Mouse (Mus musculus) MEL (cell line): ENCODE results near the gene Siah1a. TPM values are rescaled to one million over a fixed set of nuclear protein-coding genes. Genes with fewer than 3 reads are reported as not detected.

ENCODE experiments used
- DNase-seq: peaks from one replicate; pipeline ENCODE4 v3.0.0; 2011; ENCODE audit warnings: low read depth, low spot score
- H3K27ac ChIP-seq: 2 replicates; pipeline ENCODE4 v1.5.1; 2012; ENCODE audit warnings: low read depth, mild to moderate bottlenecking, control low read depth, low read length, moderate library complexity; ENCODE audit not compliant: control insufficient read depth
- H3K27me3 ChIP-seq, 2 experiments: fragments of 150-350 bp in 1 of 2; sonication (generic) in 1 of 2; 2 replicates each; pipeline ENCODE4 v1.6.1; 2012; ENCODE audit warnings: low read length in 2 of 2, mild to moderate bottlenecking in 2 of 2, improper control_type of control experiment in 1 of 2, moderate library complexity in 1 of 2; ENCODE audit not compliant: insufficient read depth in 2 of 2, control insufficient read depth in 1 of 2
- H3K36me3 ChIP-seq, 2 experiments: 2 replicates each; pipeline ENCODE4 v1.6.1; 2012 to 2014; ENCODE audit warnings: low read length in 2 of 2, improper control_type of control experiment in 1 of 2, inconsistent platforms in 1 of 2, mild to moderate bottlenecking in 1 of 2; ENCODE audit not compliant: insufficient read depth in 2 of 2, control insufficient read depth in 1 of 2
- H3K4me1 ChIP-seq, 2 experiments: fragments of 150-350 bp in 1 of 2; sonication (generic) in 1 of 2; 2 replicates each; pipeline ENCODE4 v1.6.1; 2012; ENCODE audit warnings: low read length in 2 of 2, improper control_type of control experiment in 1 of 2, mild to moderate bottlenecking in 1 of 2; ENCODE audit not compliant: insufficient read depth in 2 of 2, control insufficient read depth in 1 of 2
- H3K4me3 ChIP-seq, 2 experiments: fragments of 150-350 bp in 1 of 2; sonication (generic) in 1 of 2; 2 replicates each; pipeline ENCODE4 v1.5.1; 2012; ENCODE audit warnings: low read depth in 2 of 2, low read length in 2 of 2, mild to moderate bottlenecking in 2 of 2, moderate library complexity in 2 of 2, control low read depth in 1 of 2, improper control_type of control experiment in 1 of 2; ENCODE audit not compliant: control insufficient read depth in 1 of 2, insufficient read depth in 1 of 2
- H3K79me2 ChIP-seq: 2 replicates; pipeline ENCODE4 v1.6.1; 2012; ENCODE audit warnings: mild to moderate bottlenecking, low read length, moderate library complexity; ENCODE audit not compliant: control insufficient read depth, poor library complexity, insufficient read depth
- H3K9ac ChIP-seq: 2 replicates; pipeline ENCODE4 v1.6.1; 2012; ENCODE audit warnings: low read depth, mild to moderate bottlenecking, control low read depth, low read length, moderate library complexity; ENCODE audit not compliant: control insufficient read depth, poor library complexity, severe bottlenecking
- H3K9me3 ChIP-seq: fragments of 150-350 bp; sonication (generic); replicated peaks from 2 replicates; pipeline ENCODE4 v1.6.1; 2012; ENCODE audit warnings: mild to moderate bottlenecking, low read length, improper control_type of control experiment, moderate library complexity; ENCODE audit not compliant: insufficient read depth
- BHLHE40 ChIP-seq: IDR thresholded peaks from 2 replicates; pipeline ENCODE4 v1.6.1; 2012; ENCODE audit warnings: low read depth, mild to moderate bottlenecking, inconsistent platforms, low read length, improper control_type of control experiment, borderline replicate concordance
- CHD1 ChIP-seq: IDR thresholded peaks from 2 replicates; pipeline ENCODE4 v1.6.1; 2012; ENCODE audit warnings: low read depth, mild to moderate bottlenecking, inconsistent platforms, low read length, improper control_type of control experiment
- CTCF ChIP-seq, 3 experiments: IDR thresholded peaks in 2 of 3; conservative IDR thresholded peaks in 1 of 3; 2 replicates each; pipeline ENCODE4 v1.5.1; 2011 to 2012; ENCODE audit warnings: low read length in 3 of 3, low read depth in 2 of 3, mild to moderate bottlenecking in 2 of 3, improper control_type of control experiment in 1 of 3, inconsistent platforms in 1 of 3, mixed read lengths in 1 of 3, moderate library complexity in 1 of 3; ENCODE audit not compliant: control insufficient read depth in 1 of 3, insufficient read depth in 1 of 3, poor library complexity in 1 of 3, severe bottlenecking in 1 of 3
- E2F4 ChIP-seq: IDR thresholded peaks from 2 replicates; pipeline ENCODE4 v1.6.1; 2011; ENCODE audit warnings: low read depth, low read length, improper control_type of control experiment, borderline replicate concordance
- ELF1 ChIP-seq: IDR thresholded peaks from 2 replicates; pipeline ENCODE4 v1.6.1; 2014; ENCODE audit warnings: low read depth, mild to moderate bottlenecking, inconsistent platforms, low read length, improper control_type of control experiment, moderate library complexity
- EP300 ChIP-seq, 2 experiments: IDR thresholded peaks; 2 replicates each; pipeline ENCODE4 v1.6.1; 2011; ENCODE audit warnings: improper control_type of control experiment in 2 of 2, low read length in 2 of 2, low read depth in 1 of 2, mild to moderate bottlenecking in 1 of 2
- GABPA ChIP-seq: IDR thresholded peaks from 2 replicates; pipeline ENCODE4 v1.6.1; 2012; ENCODE audit warnings: low read depth, mild to moderate bottlenecking, inconsistent platforms, low read length, improper control_type of control experiment, moderate library complexity
- GATA1 ChIP-seq: IDR thresholded peaks from 2 replicates; pipeline ENCODE4 v1.6.1; 2011; ENCODE audit warnings: low read depth, low read length, improper control_type of control experiment
- HCFC1 ChIP-seq: IDR thresholded peaks from 2 replicates; pipeline ENCODE4 v1.6.1; 2012; ENCODE audit warnings: low read depth, mild to moderate bottlenecking, inconsistent platforms, low read length, improper control_type of control experiment, moderate library complexity
- KAT2A ChIP-seq: conservative IDR thresholded peaks from 2 replicates; pipeline ENCODE4 v1.6.1; 2012; ENCODE audit warnings: low read depth, low read length, improper control_type of control experiment, inconsistent platforms
- MAFK ChIP-seq: IDR thresholded peaks from 2 replicates; pipeline ENCODE4 v1.6.1; 2011; ENCODE audit warnings: low read depth, mild to moderate bottlenecking, low read length, improper control_type of control experiment, borderline replicate concordance
- MEF2A ChIP-seq: IDR thresholded peaks from 2 replicates; pipeline ENCODE4 v1.6.1; 2014; ENCODE audit warnings: low read depth, mild to moderate bottlenecking, inconsistent platforms, low read length, improper control_type of control experiment; ENCODE audit not compliant: poor library complexity, insufficient replicate concordance, severe bottlenecking; ENCODE audit errors: extremely low read depth
- MXI1 ChIP-seq: IDR thresholded peaks from 2 replicates; pipeline ENCODE4 v1.6.1; 2011; ENCODE audit warnings: mild to moderate bottlenecking, low read depth, low read length, improper control_type of control experiment
- MYC ChIP-seq: IDR thresholded peaks from 2 replicates; pipeline ENCODE4 v1.6.1; 2011; ENCODE audit warnings: low read depth, mild to moderate bottlenecking, low read length, improper control_type of control experiment, moderate library complexity
- NELFE ChIP-seq: IDR thresholded peaks from 2 replicates; pipeline ENCODE4 v1.6.1; 2011; ENCODE audit warnings: low read depth, low read length, improper control_type of control experiment
- NRF1 ChIP-seq: IDR thresholded peaks from 2 replicates; pipeline ENCODE4 v1.6.1; 2014; ENCODE audit warnings: low read depth, mild to moderate bottlenecking, inconsistent platforms, low read length, improper control_type of control experiment, moderate library complexity; ENCODE audit not compliant: poor library complexity, insufficient read depth, severe bottlenecking
- POLR2A ChIP-seq, 2 experiments: IDR thresholded peaks; 2 replicates each; pipeline ENCODE4 v1.6.1; 2011 to 2012; ENCODE audit warnings: low read length in 2 of 2, mild to moderate bottlenecking in 2 of 2, control low read depth in 1 of 2, improper control_type of control experiment in 1 of 2, low read depth in 1 of 2, moderate library complexity in 1 of 2; ENCODE audit not compliant: control insufficient read depth in 1 of 2, insufficient read depth in 1 of 2, poor library complexity in 1 of 2
- POLR2AphosphoS2 ChIP-seq: IDR thresholded peaks from 2 replicates; pipeline ENCODE4 v1.6.1; 2011; ENCODE audit warnings: low read length, improper control_type of control experiment
- POLR2AphosphoS5 ChIP-seq: IDR thresholded peaks from 2 replicates; pipeline ENCODE4 v1.6.1; 2012; ENCODE audit warnings: low read depth, borderline replicate concordance, mild to moderate bottlenecking, inconsistent platforms, low read length, moderate library complexity, mixed read lengths
- RCOR1 ChIP-seq: IDR thresholded peaks from 2 replicates; pipeline ENCODE4 v1.6.1; 2012; ENCODE audit warnings: low read depth, mild to moderate bottlenecking, inconsistent platforms, low read length, improper control_type of control experiment
- SIN3A ChIP-seq: IDR thresholded peaks from 2 replicates; pipeline ENCODE4 v1.6.1; 2012; ENCODE audit warnings: low read length, improper control_type of control experiment, inconsistent platforms
- SMC3 ChIP-seq: IDR thresholded peaks from 2 replicates; pipeline ENCODE4 v1.6.1; 2011; ENCODE audit warnings: low read depth, low read length, improper control_type of control experiment
- TAL1 ChIP-seq: IDR thresholded peaks from 2 replicates; pipeline ENCODE4 v1.6.1; 2012; ENCODE audit warnings: mild to moderate bottlenecking, inconsistent platforms, low read length, moderate library complexity, mixed read lengths
- TBP ChIP-seq: IDR thresholded peaks from 2 replicates; pipeline ENCODE4 v1.8.0; 2011; ENCODE audit warnings: low read depth, low read length, improper control_type of control experiment
- TCF12 ChIP-seq: IDR thresholded peaks from 2 replicates; pipeline ENCODE4 v1.6.1; 2014; ENCODE audit warnings: low read depth, mild to moderate bottlenecking, inconsistent platforms, low read length, improper control_type of control experiment, moderate library complexity
- USF1 ChIP-seq: IDR thresholded peaks from 2 replicates; pipeline ENCODE4 v1.6.1; 2014; ENCODE audit warnings: low read depth, mild to moderate bottlenecking, inconsistent platforms, low read length, improper control_type of control experiment, moderate library complexity
- USF2 ChIP-seq, 2 experiments: IDR thresholded peaks; 2 replicates each; pipeline ENCODE4 v1.6.1; 2011 to 2012; ENCODE audit warnings: improper control_type of control experiment in 2 of 2, low read length in 2 of 2, borderline replicate concordance in 1 of 2, inconsistent platforms in 1 of 2, low read depth in 1 of 2, mild to moderate bottlenecking in 1 of 2; ENCODE audit not compliant: insufficient read depth in 1 of 2
- ZC3H11A ChIP-seq: IDR thresholded peaks from 2 replicates; pipeline ENCODE4 v1.6.1; 2012; ENCODE audit warnings: low read depth, mild to moderate bottlenecking, inconsistent platforms, low read length, improper control_type of control experiment
- ZKSCAN1 ChIP-seq: IDR thresholded peaks from 2 replicates; pipeline ENCODE4 v1.6.1; 2012; ENCODE audit warnings: low read depth, mild to moderate bottlenecking, inconsistent platforms, low read length, improper control_type of control experiment, moderate library complexity
- ZMIZ1 ChIP-seq: IDR thresholded peaks from 2 replicates; pipeline ENCODE4 v1.6.1; 2012; ENCODE audit warnings: low read depth, mild to moderate bottlenecking, inconsistent platforms, low read length, improper control_type of control experiment, moderate library complexity
- polyA plus RNA-seq, 2 experiments: library from polyadenylated mRNA; stranded (reverse) in 1 of 2; unstranded in 1 of 2; fragments of >175 nt in 1 of 2; fragments of >200 nt in 1 of 2; gene quantifications; 2 replicates each; pipeline versions ENCODE4 v1.2.1 to v1.2.4; 2012; ENCODE audit warnings: low replicate concordance in 2 of 2, low read depth in 1 of 2; ENCODE audit not compliant: insufficient read length in 2 of 2, insufficient read depth in 1 of 2, missing spikeins in 1 of 2
- total RNA-seq: library from RNA; depleted of rRNA; stranded (reverse); fragments of 300-350 nt; gene quantifications from 2 replicates; pipeline ENCODE4 v1.2.3, GENCODE M21; 2012

Siah1a gene
- total and polyA plus RNA-seq, 3 experiments, result 8.3 to 12.2 TPM; not detected in 1

DNA sequence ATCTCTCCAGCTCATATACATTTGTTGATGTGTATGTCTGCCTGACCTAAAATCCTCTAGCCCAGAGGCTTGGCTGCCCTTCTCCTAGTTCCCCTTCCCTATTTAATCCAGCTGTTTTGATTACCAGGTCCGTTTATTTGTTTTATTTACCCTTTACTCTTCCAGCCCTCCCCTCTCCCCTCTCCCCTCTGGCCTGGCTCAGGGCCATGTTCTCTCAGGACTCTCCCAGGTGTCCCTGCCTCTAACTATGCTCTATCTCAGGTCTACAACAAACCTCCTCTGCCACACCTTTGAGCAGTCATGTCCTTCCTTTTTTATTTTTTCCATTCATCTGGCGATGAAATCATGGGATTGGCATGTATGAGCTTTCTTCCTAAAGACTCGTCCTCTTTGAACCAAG lies 15.4 kb downstream of the Siah1a start:
- peaks cover 5 to 8% of the 10 kb centered on the region in 2 experiments for H3K36me3 ChIP-seq
- peaks cover 37% of the 10 kb centered on the region for H3K79me2 ChIP-seq
- H3K9me3 ChIP-seq, result no peaks in the 10 kb centered on the region
- no peak for DNase-seq
- H3K4me1 ChIP-seq, result peaks cover 4 to 7% of the 10 kb centered on the region in 2 experiments; a peak in 3 of 4 replicates
- no peak for TF ChIP-seq BHLHE40
- TF ChIP-seq ZC3H11A, result no peak
- no peak for TF ChIP-seq NELFE
- no peak for TF ChIP-seq KAT2A
- TF ChIP-seq ELF1, result no peak
- TF ChIP-seq HCFC1, result no peak
- no peak for TF ChIP-seq ZMIZ1
- TF ChIP-seq SIN3A, result no peak
- TF ChIP-seq NRF1, result no peak
- TF ChIP-seq E2F4, result no peak
- no peak for TF ChIP-seq MEF2A
- TF ChIP-seq CHD1, result no peak
- no peak for TF ChIP-seq CTCF (IDR thresholded peaks at IDR 0.05 in 2 of 3, conservative IDR thresholded peaks at IDR 0.05 in 1 of 3; ENCODE audit: control insufficient read depth in 1 of 3, insufficient read depth in 1 of 3, low read depth in 2 of 3, low read length in 3 of 3, poor library complexity in 1 of 3, severe bottlenecking in 1 of 3)
- no peak for TF ChIP-seq TCF12
- TF ChIP-seq POLR2AphosphoS5, result no peak
- TF ChIP-seq SMC3, result no peak
- no peak for TF ChIP-seq RCOR1
- no peak for TF ChIP-seq MXI1
- no peak for TF ChIP-seq EP300 (IDR thresholded peaks at IDR 0.05; ENCODE audit: low read depth in 1 of 2, low read length in 2 of 2)
- no peaks in the 10 kb centered on the region for H3K27me3 ChIP-seq
- no peak overlapping the region for H3K4me3 ChIP-seq
- H3K27ac ChIP-seq, result no peak overlapping the region
- H3K9ac ChIP-seq, result no peak overlapping the region

DNA sequence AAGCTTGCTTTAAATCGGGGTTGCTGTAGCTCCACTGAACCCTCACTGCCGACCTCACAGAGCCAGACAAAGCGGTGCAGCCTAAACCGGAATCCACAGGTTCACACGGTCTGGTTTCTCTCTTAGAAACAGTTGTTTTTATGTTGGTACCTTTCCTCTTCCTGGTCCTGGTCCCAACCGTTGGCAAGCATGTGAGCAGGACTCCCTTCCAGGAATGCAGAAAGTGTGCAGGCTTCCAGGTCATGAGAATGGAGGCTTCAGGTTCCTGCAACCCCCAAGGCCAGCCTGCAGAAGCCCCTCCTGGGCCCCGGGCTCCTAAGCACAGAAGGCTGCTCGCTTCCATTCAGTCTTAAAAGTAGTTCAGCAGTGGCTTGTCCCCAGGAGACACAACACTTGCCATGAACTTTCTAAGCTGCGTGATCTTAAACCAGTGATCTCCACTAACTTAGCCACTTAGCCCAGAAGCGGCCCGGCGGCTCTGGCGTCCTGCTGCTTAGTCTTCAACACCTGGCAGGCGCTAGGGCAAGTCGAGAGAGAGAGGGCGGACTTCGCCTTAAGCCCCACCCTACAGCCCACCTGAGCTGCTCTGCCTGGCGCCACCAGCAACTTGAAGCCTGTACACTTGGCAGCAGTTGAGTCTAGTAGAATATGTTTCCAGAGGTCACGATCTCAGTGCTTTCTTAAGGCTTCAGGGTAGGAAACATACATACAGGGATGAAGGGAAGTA lies 17.3 kb downstream of the Siah1a start:
- DNase-seq, result no peak
- Histone ChIP-seq H3K27me3 (no peaks in the 10 kb centered on the region), H3K36me3 (peaks cover 0 to 5% of the 10 kb centered on the region in 2 experiments; a peak in 2 of 4 replicates), H3K4me1 (no peaks in the 10 kb centered on the region), H3K4me3 (no peak overlapping the region), H3K79me2 (peaks cover 24% of the 10 kb centered on the region), H3K9me3 (no peaks in the 10 kb centered on the region), H3K9ac (no peak overlapping the region), H3K27ac (no peak overlapping the region)
- TF ChIP-seq MYC (no peak), GABPA (no peak), USF1 (no peak), ZKSCAN1 (no peak), ZMIZ1 (no peak), USF2 (IDR thresholded peaks at IDR 0.05; ENCODE audit: borderline replicate concordance in 1 of 2, insufficient read depth in 1 of 2, low read depth in 1 of 2, low read length in 2 of 2) (no peak), EP300 (IDR thresholded peaks at IDR 0.05; ENCODE audit: low read depth in 1 of 2, low read length in 2 of 2) (no peak), E2F4 (no peak), POLR2A (IDR thresholded peaks at IDR 0.05; ENCODE audit: control insufficient read depth in 1 of 2, insufficient read depth in 1 of 2, low read depth in 1 of 2, low read length in 2 of 2, poor library complexity in 1 of 2) (no peak), CHD1 (no peak), KAT2A (no peak), POLR2AphosphoS2 (no peak), SIN3A (no peak), MEF2A (no peak), TBP (no peak), RCOR1 (no peak), MAFK (no peak), TAL1 (no peak), GATA1 (no peak)
